Mouse (Mus musculus) central nervous system, embryonic 14 days (tissue): ENCODE data around the gene Olfr1039. TPM values are rescaled to one million over a fixed set of nuclear protein-coding genes. Genes with fewer than 3 reads are reported as not detected.

Experiments
- polyA plus RNA-seq: library from polyadenylated mRNA; depleted of rRNA; stranded (reverse); fragments of >200 nt; gene quantifications from 2 replicates; pipeline ENCODE4 v1.2.3, GENCODE M21; 2012; rRNA removed

Gene Olfr1039
- not detected in 2 replicates for polyA plus RNA-seq

GRCm38 (mm10) chr2:86135828-86136227 lies at the start of gene Olfr1039:
TSS of gene Olfr1039 (minus strand) at chr2:86135928.

GRCm38 (mm10) chr2:86177720-86178119 lies 42.0 kb upstream of the Olfr1039 start, which contains the start of gene Olfr1044:
TSS of gene Olfr1044 (minus strand) at chr2:86177820.

GRCm38 (mm10) chr2:86167422-86167821 lies 31.7 kb upstream of the Olfr1039 start, which contains the start of gene Olfr1043:
TSS of gene Olfr1043 (minus strand) at chr2:86167522.

GRCm38 (mm10) chr2:86161738-86162137 lies 26.0 kb upstream of the Olfr1039 start, which contains the start of gene Olfr1042:
TSS of gene Olfr1042 (minus strand) at chr2:86161838.

GRCm38 (mm10) chr2:86146632-86147031 lies 10.9 kb upstream of the Olfr1039 start, which contains the start of gene Olfr1040:
TSS of gene Olfr1040 (minus strand) at chr2:86146732.

GRCm38 (mm10) chr2:86087285-86087684 lies 48.4 kb downstream of the Olfr1039 start, which contains the start of gene Olfr1037:
TSS of gene Olfr1037 (minus strand) at chr2:86087385.

Other genes starting within 250 kb of the Olfr1039 start
- not detected in 2 replicates for gene Olfr1024, start 230.9 kb downstream of the Olfr1039 start, polyA plus RNA-seq
- gene Olfr1025-ps1, start 220.7 kb downstream of the Olfr1039 start, polyA plus RNA-seq: not detected in 2 replicates
- gene Olfr1026, start 214.4 kb downstream of the Olfr1039 start, polyA plus RNA-seq: not detected in 2 replicates
- not detected in 2 replicates for gene Olfr1028, start 185.5 kb downstream of the Olfr1039 start, polyA plus RNA-seq
- not detected in 2 replicates for gene Olfr1029, start 162.0 kb downstream of the Olfr1039 start, polyA plus RNA-seq
- gene Olfr1030, start 156.7 kb downstream of the Olfr1039 start, polyA plus RNA-seq: not detected in 2 replicates
- not detected in 2 replicates for gene Olfr1031, start 145.6 kb downstream of the Olfr1039 start, polyA plus RNA-seq
- not detected in 2 replicates for gene Olfr1032, start 130.4 kb downstream of the Olfr1039 start, polyA plus RNA-seq
- 0.02 and 0.25 TPM in 2 replicates for gene Olfr1033, start 115.3 kb downstream of the Olfr1039 start, polyA plus RNA-seq
- 0.04 TPM in 1 of 2 replicates, not detected in the other for gene Olfr1034, start 90.1 kb downstream of the Olfr1039 start, polyA plus RNA-seq
- not detected in 2 replicates for gene Olfr1036, start 61.9 kb downstream of the Olfr1039 start, polyA plus RNA-seq
- not detected in 2 replicates for gene Olfr1037, start 48.5 kb downstream of the Olfr1039 start, polyA plus RNA-seq
- gene Olfr1040, start 10.8 kb upstream of the Olfr1039 start, polyA plus RNA-seq: not detected in 2 replicates
- gene Olfr1042, start 25.9 kb upstream of the Olfr1039 start, polyA plus RNA-seq: not detected in 2 replicates
- not detected in 2 replicates for gene Olfr1043, start 31.6 kb upstream of the Olfr1039 start, polyA plus RNA-seq
- gene Olfr1044, start 41.9 kb upstream of the Olfr1039 start, polyA plus RNA-seq: not detected in 2 replicates
- not detected in 2 replicates for gene Olfr52, start 49.8 kb upstream of the Olfr1039 start, polyA plus RNA-seq
- gene Olfr1045, start 67.1 kb upstream of the Olfr1039 start, polyA plus RNA-seq: not detected in 2 replicates
- gene Olfr1046, start 83.4 kb upstream of the Olfr1039 start, polyA plus RNA-seq: not detected in 2 replicates
- not detected in 2 replicates for gene Olfr1047, start 95.5 kb upstream of the Olfr1039 start, polyA plus RNA-seq
- not detected in 2 replicates for gene Olfr1048, start 104.4 kb upstream of the Olfr1039 start, polyA plus RNA-seq
- not detected in 2 replicates for gene Olfr1049, start 122.4 kb upstream of the Olfr1039 start, polyA plus RNA-seq
- not detected in 2 replicates for gene Olfr1051, start 143.2 kb upstream of the Olfr1039 start, polyA plus RNA-seq
- not detected in 2 replicates for gene Olfr1052, start 156.5 kb upstream of the Olfr1039 start, polyA plus RNA-seq
- gene Olfr1053, start 179.4 kb upstream of the Olfr1039 start, polyA plus RNA-seq: not detected in 2 replicates
- gene Olfr1054, start 199.5 kb upstream of the Olfr1039 start, polyA plus RNA-seq: not detected in 2 replicates
- gene Olfr1055, start 214.4 kb upstream of the Olfr1039 start, polyA plus RNA-seq: not detected in 2 replicates
- gene Olfr1056, start 226.5 kb upstream of the Olfr1039 start, polyA plus RNA-seq: not detected in 2 replicates
- gene Olfr1057, start 242.5 kb upstream of the Olfr1039 start, polyA plus RNA-seq: not detected in 2 replicates